Mouse (Mus musculus) retina, adult 2 months (tissue): Measurements from ENCODE around the gene Sccpdh.
A peak's percentile ranks its signal among the peaks of the same experiment; 100 is the strongest.
"Not testable (repeated sequence)": the region's sequence is repeated elsewhere in the genome, so short reads cannot be mapped to it uniquely, and the experiment has no call there.

Experiments
- DNase-seq: peaks from one replicate; pipeline ENCODE4 v3.0.0-alpha.2; 2012; ENCODE audit warnings: low read depth, low spot score

Gene Sccpdh

DNA sequence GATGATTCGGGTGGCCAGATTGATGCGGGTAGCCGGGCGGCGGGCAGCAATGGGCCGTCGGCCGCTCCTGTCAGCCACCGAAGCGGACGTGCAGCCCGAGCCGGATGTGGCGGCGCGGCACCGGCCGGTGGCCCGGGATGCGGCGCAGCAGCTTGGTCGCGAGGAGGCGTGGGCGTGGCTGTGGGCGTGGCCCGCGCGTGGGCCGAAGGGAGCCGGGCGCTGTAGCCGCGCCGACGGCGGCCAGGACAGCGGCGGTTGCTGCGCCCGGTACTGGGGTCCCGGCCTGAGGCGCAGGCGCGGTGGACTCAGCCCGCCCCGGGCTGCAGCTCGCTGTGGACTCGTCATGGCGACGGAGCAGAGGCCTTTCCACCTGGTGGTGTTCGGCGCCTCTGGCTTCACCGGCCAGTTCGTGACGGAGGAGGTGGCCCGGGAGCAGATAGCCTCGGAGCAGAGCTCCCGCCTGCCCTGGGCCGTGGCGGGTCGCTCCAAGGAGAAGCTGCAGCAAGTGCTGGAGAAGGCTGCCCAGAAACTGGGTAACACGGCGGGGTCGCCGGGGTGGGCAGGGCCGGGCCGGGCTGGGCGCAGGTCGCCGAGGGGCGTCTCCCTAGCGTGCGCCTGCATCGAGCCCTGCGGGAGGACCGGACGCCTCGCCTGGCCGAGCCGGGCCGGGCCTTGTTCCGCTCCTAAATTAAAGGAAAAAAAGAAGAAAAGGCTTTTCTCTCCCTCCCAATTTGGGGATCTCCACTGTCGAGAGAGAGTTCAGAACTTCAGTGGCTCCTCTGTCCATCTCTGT is at the start of gene Sccpdh:
Sccpdh (plus strand) TSS at position 198 of the 793 bp plus-strand sequence.
- peak; percentile 71 for DNase-seq

DNA sequence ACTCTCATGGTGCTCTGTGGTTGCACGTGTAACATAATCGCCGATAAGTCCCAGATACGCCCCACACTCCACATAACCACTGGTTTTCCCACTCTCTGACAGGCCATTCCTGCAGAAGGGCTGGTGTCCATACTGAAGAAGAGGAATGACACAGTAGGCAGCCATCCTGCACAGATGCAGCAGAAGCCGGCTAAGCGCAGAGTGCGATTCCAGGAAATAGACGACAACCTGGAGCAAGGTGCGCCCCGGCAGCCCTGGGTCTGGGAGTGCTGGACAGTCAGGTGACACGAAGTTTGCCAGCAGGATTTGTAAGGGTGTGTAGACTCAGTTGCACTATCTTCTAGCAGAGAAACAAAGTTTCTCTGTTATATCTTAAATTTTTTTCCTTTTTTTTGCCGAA is 45.3 kb upstream of the Sccpdh start:
- DNase-seq, result no peak

- no peak for DNase-seq
Measured at GRCm38 (mm10) chr1:179623657-179624056, 44.4 kb upstream of the Sccpdh start.

GRCm38 (mm10) chr1:179624354-179624753 is 43.7 kb upstream of the Sccpdh start:
- DNase-seq, result no peak

DNA sequence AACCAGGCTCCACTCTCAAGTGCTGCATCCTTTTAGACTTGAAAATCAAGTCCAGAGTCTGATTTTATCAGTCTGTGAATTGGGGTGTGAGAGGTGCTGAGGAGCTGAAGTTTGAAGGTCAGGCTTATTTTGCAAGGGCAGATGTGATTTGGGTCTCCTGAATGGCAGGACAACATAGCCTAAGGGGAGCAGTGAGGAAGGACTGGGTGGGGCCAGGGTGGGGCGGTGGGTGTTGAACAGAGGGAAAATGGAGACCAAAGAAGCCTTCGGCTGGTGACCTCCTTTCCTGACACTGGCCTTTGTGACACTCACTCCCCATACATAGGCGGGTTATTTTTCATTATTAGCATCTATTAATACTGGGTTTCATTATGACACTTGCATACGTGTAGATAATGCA is 40.2 kb upstream of the Sccpdh start:
- DNase-seq, result no peak

DNA sequence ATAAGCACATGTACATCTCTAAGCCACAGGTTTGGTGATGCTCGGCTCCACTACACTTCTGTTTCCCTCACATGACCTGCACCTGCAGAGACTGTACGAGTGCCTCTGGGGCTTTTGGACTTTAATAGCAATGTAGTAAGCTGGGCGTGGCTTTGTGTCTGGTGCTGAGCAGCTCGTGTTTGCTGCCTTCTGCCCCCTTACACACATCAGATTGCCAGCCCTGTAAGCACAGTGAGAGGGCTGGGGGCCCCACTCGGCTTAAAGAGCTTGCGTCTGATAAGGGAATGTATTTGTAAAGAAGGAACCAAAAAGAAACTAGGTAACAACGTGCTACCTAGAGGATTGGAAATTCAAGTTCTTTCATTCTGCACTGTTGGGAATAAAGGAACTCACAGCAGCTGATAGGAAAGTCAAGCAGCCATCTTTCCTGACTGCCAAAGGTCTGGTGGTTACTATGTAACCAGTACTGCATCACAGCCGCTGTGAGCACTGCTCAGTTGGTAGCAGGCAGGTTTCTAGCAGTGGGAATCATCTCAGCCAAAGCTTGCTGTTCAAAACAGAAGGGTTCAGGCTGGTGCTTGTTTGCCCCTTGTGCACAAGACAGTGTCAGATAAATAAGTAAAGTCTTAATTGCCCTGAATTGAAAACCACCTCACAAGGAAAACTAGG is 39.4 kb upstream of the Sccpdh start:
- DNase-seq, result no peak

DNA sequence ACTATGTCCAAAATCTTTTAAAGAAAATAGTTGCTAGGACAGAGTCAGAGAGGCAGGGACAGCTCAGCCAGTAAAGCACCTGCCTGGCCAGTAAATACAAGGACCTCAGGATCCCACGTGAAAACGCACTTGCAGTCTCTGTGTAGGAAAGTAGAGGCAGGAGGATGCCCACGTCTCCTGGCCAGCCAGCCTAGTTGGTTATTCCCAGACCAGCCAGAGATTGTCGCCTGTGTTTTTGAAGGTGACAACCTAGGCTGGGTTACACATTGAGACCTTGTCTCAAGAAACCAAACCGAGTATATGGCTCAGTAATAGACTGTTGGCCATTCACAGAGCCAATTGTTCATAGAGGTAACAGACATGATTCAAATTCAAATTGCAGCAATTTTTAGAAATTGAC is 38.7 kb upstream of the Sccpdh start:
- DNase-seq, result no peak

DNA sequence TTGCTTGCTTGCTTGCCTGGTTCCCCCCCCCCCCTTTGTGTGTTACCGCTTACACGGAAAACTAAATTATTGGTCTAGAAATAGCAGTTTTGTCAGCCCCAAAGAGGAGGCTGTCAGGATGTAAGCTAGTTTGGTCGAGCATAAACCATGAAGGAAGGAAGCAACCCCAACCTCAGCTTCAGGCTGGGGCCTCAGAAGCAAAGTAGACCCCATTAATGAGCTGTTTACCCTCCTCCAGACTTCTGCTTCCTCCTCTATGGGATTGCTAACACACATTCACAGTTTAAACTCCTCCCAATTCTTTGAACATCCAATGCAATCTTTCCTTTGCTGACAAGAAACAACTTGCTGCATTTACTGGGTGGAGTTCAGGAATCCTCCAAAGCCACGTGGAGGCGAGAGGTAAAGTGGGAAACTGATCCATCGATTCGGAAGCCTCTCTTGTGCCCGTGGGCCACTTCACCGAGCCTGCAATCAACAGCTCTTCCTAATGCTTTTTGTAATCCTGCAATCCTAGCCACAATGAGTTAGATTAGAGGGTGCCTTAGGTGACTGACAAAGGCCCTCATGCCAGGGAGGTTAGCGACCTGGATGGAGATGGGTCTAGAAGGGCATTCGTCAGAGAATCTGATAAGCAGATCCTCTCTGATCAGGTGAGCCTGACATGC is 35.1 kb upstream of the Sccpdh start:
- DNase-seq, result no peak

GRCm38 (mm10) chr1:179633414-179633752 is 34.6 kb upstream of the Sccpdh start:
- no peak for DNase-seq

DNA sequence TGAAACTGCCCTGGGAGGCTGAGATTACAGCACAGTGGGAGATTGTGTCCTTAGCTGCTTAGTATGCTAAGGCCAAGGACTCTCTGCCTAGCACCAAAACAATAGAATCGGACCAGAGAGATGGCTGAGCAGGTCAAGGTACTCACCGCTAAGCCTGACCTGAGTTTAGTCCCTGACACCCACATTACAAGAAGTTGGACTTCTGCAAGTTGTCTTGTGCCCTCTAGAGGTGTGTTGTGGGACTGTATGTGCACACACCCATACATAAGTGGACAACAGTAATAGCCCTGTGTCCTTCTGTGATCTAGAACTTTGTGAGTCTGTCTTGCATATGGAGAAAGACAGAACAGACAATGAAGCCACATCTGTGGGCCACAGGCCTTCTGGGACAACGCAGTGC is 33.9 kb upstream of the Sccpdh start:
- no peak for DNase-seq

GRCm38 (mm10) chr1:179642726-179643125 is 25.3 kb upstream of the Sccpdh start:
- no peak for DNase-seq

DNA sequence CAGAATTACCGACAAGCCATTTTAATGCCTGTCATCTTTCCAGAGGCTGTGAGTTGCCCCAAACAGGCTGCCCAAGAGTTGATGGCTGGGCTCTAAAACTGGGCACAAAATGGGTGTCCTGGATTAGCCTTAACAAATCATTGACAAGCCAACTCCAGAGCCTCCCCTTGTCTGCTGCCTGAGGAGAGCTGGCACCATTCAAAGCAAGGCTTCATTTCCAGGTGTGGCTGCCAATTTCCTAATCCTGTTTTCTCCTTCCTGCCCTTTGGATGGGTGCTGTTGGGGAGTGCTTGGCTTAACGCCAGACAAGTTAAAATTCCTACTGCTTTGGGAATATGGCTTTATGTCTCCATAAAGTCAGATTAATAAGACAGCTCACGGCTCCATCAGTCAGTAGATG is 23.9 kb upstream of the Sccpdh start:
- DNase-seq, result no peak

- DNase-seq, result peak; percentile 59
Measured at GRCm38 (mm10) chr1:179645101-179645979, 22.7 kb upstream of the Sccpdh start.

DNA sequence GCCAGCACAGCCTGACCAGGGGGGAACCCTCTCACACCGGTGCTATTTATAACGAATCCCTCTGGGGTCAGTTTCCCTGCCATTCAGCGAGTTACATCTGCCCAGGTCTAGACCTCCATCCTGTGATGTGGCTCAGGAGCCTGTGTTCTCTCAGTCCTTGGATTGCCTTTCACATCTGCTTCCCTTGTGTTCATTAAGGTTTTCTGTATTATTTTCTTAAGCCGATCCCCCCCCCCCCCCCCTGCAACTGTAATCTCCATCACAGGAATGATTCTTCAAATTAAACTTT is 22.1 kb upstream of the Sccpdh start:
- no peak for DNase-seq

- DNase-seq, result not testable (repeated sequence)
Measured at GRCm38 (mm10) chr1:179648678-179649077, 19.3 kb upstream of the Sccpdh start.

GRCm38 (mm10) chr1:179649324-179649723 is 18.7 kb upstream of the Sccpdh start:
- no peak for DNase-seq

- DNase-seq, result no peak
Measured at GRCm38 (mm10) chr1:179650284-179650683, 17.7 kb upstream of the Sccpdh start.

GRCm38 (mm10) chr1:179651224-179651623 is 16.8 kb upstream of the Sccpdh start:
- DNase-seq, result no peak

DNA sequence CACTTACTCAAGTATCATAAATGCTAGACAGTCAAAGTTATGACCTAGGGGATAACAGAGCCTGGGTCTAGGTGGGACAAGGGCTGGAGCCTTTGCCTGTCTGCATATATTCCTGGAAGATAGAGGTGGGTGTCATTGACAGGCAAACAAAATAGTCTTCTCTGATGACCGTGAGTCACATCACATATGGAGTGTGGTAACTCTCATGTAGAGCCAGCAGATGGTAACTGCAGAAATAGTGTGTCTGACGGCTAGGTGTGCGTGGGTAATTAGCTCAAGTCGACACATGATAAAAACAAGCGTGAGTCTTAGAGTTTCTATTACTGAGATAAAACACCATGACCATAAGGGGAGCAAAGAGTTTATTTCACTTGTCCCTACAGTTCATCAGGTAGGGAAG is 4.9 kb upstream of the Sccpdh start:
- no peak for DNase-seq

- no peak for DNase-seq
Measured at GRCm38 (mm10) chr1:179664309-179664930, 3.6 kb upstream of the Sccpdh start.

DNA sequence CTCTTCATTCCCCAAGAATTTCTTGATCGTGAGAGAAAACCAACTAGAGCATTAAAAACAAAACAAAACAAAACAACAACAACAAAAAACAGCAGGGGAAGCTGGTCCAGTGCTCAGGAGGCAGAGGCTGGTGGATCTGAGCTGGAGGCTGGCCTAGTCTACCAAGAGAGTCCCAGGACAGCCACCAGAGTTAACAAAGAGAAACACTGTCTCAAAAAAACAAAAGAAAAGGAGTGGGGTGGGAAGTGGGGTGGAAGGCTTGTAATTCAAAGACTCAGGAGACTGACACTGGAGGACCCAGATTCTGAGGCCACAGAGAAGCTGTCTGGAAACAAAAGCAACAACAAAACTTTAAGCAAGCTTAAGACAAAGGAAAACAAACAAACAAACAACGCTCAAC is 1.0 kb upstream of the Sccpdh start:
- no peak for DNase-seq

- DNase-seq, result no peak
Measured at GRCm38 (mm10) chr1:179667450-179667849, 560 bp upstream of the Sccpdh start.
